Mouse (Mus musculus): Measurements from ENCODE around the gene Gm17334.
"Not testable (repeated sequence)": the region's sequence is repeated elsewhere in the genome, so short reads cannot be mapped to it uniquely, and the experiment has no call there.

The Gm17334 gene

DNA sequence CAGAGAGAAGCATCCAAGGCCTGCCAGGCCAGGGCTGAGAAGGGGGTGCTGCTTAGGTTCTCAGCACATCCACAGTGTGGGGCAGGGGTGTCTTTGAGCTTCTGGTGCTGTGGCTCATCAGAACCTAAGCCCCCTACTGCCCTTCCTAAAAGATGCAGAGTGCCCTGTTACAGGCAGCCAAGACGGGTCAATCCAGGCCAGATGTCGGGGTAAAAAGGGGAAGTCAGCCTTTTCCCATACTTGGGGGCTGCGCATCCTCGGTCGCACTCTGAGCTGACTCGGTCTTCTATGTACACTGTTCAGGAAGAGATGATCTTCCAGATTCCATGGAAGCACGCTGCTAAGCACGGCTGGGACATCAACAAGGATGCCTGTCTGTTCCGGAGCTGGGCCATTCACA, 451 bp downstream of the Gm17334 start:
- in situ Hi-C loops (cut with MboI, MseI) = no loop called here

DNA sequence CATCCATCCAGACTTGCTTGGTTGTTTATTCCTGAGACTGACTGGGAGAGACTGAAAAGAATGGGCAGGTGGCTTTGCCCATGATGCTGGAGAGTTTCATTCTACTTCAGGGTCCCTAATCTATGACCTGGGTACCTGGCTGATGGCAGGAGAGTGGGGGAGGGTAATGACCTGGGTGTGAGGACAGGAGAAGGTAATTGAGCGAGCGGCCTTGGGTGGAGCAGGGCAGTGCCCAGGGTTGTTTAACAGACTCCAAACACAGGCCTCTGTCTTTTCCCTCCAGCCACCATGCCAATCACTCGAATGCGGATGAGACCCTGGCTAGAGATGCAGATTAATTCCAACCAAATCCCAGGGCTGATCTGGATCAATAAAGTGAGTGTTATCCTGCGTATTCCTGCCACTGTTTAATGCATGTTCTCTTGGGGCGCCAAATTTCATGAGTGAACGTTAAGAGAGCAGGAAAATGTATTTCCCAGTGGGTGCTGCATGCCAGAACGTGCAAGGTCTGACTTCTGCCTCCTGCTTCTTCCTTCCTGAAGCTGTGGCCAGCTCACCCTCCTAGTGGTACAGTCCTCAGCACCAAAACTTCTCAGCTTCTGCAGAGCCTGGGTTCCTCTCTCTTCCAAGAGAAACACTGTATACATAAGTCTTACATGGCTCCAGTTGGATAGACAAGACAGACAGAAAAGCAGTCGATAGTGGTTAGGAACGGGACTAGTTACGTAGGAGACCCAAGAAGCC, 1.8 kb downstream of the Gm17334 start:
- in situ Hi-C loops (cut with MboI, MseI) = no loop called here

DNA sequence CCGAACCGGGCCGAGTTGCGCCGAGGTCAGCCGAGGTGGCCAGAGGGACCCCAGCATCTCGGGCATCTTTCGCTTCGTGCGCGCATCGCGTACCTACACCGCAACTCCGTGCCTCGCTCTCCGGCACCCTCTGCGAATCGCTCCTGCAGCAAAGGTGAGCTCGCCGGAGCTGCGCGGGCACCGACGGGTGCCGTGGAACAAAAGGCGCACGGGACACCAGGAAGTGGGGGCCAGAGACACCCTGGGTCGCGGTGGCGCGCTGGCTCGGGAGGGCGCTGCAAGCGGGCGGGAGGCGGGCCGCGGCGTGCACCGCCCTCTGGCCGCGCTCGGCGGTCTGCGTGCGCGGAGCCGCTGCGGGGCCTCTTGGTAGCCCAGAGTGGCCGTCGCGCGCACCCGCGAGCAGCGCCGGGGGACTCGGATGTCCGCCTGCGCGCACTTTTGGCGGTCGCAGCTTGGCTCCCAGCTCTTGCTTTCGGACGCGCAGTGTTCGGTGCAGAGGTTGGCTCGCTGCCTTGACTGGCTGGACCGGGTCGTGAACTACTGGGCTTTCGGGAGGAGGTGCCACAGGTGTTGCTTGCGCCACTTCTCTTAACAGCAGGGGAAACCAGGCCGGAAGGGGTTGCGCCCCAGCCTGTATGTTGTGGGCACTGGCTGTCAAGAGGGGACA, 2.7 kb downstream of the Gm17334 start:
- in situ Hi-C loops (cut with MboI, MseI) = no loop called here

DNA sequence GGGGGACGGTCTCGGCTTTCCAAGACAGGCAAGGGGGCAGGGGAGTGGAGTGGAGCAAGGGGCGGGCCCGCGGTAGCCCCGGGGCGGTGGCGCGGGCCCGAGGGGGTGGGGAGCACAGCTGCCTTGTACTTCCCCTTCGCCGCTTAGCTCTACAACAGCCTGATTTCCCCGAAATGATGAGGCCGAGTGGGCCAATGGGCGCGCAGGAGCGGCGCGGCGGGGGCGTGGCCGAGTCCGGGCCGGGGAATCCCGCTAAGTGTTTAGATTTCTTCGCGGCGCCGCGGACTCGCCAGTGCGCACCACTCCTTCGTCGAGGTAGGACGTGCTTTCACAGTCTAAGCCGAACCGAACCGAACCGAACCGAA, 3.2 kb downstream of the Gm17334 start, which contains the start of gene Irf1:
Irf1 (plus strand) TSS at position 255 of the 365 bp plus-strand sequence.
- in situ Hi-C loops (cut with MboI, MseI) = no loop called here

DNA sequence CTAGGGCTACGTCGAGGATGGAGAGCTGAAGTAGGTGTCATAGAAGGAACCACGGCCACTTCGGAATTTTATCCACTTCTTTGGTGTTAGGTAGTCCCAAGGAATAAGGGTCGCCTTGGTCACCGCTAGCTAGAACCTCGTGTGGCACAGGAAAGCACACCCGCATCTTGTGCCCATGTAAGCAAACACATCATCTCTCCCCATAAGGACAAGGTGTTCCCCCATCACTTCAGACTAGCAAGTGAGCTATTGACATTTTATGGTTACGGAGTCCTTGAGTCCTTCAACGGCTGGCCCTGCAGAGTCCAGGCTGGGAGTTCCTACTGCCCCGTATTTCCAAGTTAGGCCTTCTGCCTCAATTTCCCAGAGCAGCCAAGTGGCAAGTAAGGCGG, 3.8 kb downstream of the Gm17334 start:
- in situ Hi-C loops (cut with MboI, MseI) = no loop called here

DNA sequence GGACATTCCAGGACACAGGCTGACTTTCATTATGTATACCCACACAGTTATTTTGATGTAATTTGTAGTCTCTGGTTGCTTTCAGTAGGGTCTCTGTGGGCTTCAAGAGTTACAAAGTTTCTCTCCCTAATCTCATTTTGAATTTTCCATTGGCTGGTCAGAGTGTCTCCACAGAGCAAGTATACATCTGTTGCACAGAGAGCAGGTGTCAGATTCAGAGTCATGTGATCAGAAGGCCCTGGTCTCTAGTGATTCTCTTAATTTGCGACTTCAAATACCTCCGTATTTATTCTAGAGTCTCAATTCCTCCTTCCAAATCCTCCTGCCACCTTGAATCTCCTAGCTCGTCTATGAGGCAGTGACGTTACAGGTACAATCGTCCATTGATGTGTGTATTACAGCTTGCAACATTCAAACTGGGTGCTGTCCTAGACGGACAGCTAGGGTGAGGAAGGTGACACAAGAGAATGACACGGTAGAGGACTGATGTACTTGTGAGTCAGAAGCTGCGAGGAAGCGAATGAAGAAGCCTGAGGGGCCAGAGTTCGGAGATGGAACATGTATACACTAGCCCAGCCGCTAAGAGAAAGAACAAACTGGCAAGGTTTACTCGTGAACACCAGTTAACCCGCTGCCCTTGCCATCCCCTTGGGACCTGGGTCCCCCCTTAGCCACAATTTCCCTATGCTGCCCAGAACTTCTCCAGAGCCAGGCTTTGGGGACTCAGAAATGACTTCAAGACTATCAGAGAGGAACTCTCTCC, 4.4 kb downstream of the Gm17334 start:
- in situ Hi-C loops (cut with MboI, MseI) = no loop called here

DNA sequence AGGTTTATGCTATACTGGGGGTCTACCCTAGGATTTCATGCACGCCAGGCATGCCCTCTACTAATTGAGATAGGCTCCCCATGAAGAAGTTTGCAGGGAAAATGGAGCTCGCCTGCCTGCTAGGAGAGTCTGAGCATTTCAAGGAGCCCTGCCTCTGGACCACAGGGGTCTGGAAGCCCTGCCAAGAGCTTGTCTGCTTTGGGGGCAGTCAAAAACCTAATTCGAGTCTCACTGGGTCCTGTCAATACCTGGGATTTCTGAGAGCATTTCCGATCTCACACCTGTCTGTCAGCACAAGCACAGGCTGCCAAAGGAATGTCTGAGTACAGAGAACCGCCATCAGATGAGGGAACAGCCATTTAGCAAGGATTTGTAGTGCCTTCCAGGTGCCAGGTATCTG, 8.4 kb downstream of the Gm17334 start:
- in situ Hi-C loops (cut with MboI, MseI) = loop anchor here (5.0 kb wide), 1 partner anchor 88 kb away; no protein-coding TSS in a partner anchor

DNA sequence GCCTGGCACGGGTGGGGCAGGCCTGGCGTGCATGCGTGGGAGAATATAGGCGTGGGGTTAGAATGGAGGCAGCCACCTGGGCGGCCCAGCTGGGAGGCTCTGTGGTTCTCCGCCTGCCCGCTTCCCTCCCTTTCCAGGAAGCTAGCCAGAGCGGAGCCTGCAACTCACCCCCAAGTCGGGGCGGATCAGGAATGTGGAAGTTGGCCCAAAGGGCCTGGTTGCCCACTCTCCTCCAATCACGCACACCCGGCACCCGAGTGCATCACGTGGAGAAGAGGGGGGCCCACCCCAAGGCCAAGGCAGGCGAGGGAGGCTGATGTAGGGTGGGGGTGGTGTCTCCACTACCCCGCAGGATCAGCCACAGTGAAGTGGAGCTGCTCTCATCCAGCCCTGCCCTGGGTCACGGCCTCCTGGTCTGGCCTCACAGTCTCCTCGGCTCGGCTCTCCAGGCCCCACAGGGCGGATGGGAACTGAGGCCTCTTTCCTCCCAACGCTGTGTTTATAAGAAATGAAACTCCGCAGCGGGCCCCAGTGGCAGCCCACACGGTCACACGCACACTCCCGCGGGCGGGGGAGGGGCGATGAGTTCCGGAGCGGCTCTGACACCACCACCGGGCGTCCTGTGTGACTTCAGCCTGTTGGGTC, 9.4 kb downstream of the Gm17334 start:
- in situ Hi-C loops (cut with MboI, MseI) = loop anchor here (5.0 kb wide), 1 partner anchor 89 kb away; no protein-coding TSS in a partner anchor

DNA sequence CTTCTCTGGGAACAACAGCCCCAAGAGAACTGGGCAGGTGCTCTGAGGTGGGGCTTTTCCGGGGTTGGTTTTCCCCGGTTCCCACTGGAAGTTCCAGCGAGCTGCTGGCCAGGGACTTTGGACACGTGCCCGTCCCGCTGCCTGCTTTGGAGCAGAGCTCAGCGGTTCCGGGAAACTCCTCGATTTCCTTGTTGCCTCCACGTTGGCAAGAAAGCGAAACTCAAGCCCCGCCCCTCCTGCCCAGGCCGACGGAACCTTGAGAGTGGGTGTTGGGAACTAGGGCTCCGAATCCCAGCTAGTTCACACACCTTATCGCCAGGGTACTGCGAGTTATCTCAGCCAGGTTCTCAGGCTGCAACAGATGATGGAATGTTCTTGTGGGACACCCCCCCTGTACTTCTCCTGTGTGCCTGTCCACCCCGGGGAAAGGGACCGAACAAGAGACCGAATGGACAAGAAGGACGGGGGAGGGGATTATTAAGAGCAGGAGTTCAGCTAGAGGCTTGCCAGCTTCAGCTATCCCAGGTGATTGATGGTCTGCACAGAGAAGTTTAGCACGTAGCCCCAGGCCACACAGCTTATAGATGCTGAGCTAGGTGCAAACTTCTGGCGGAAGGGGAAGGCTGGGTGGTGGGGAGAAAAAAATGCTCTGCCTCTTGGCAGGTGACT, 10.0 kb downstream of the Gm17334 start:
- in situ Hi-C loops (cut with MboI, MseI) = loop anchor here (5.0 kb wide), 1 partner anchor 89 kb away; no protein-coding TSS in a partner anchor

DNA sequence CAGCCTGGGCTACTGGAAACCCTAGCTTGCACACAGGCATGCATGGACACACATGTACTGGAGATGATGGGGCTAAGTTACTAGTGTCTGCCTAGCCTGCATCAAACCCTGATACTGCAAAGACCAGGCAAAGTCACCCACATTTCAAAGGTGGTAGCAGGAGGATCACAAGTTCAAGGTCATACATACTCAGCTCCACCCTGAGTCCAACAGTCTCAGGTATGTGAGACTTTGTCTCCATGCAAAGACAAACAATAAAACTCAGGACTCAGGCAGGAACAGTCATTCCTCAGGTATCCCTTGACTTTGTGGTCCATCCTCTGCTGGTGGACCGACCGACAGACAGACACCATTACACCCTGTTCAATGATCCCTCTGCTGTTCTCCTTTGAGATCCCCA, 10.6 kb downstream of the Gm17334 start:
- in situ Hi-C loops (cut with MboI, MseI) = loop anchor here (5.0 kb wide), 1 partner anchor 90 kb away; no protein-coding TSS in a partner anchor

DNA sequence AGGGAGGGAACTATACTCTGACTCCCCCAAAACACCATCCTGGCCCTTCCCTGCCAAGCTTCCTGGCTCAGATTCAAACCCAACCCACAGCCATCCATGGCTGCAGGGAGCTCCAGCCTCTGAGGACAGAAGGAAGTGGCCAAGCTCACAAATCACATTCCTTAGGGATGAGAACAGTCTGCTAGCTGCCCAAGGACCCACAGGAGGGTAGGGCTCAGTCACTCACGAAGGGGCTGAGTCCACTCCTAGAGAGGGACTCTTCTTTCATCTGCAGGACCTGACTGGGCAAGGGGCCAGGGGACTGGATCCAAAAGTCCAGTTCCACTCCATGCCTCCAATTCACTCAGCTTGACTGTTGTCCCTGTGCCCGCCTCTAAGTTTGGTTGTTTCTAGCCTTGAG, 11.2 kb downstream of the Gm17334 start:
- in situ Hi-C loops (cut with MboI, MseI) = loop anchor here (5.0 kb wide), 1 partner anchor 90 kb away; no protein-coding TSS in a partner anchor

DNA sequence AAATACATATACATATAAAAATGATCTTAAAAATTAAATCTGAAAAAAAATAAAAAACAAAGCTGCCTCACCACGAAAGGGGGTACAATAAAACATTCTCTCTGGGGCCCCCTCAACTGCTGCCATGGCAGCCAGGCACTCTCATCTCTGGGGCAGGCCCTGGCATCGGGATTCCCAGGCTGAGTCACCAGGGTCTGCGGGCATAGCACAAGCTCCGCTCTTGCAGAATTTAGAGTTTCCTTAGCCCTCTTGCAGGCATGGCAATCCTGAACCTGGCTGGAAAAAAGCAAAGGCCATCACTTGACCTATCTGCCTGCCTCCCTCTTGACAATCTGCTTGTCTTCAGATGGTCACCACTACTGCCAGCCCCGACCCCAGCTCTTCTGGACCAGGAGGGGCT, 11.7 kb downstream of the Gm17334 start:
- in situ Hi-C loops (cut with MboI, MseI) = loop anchor here (5.0 kb wide), 1 partner anchor 91 kb away; no protein-coding TSS in a partner anchor

DNA sequence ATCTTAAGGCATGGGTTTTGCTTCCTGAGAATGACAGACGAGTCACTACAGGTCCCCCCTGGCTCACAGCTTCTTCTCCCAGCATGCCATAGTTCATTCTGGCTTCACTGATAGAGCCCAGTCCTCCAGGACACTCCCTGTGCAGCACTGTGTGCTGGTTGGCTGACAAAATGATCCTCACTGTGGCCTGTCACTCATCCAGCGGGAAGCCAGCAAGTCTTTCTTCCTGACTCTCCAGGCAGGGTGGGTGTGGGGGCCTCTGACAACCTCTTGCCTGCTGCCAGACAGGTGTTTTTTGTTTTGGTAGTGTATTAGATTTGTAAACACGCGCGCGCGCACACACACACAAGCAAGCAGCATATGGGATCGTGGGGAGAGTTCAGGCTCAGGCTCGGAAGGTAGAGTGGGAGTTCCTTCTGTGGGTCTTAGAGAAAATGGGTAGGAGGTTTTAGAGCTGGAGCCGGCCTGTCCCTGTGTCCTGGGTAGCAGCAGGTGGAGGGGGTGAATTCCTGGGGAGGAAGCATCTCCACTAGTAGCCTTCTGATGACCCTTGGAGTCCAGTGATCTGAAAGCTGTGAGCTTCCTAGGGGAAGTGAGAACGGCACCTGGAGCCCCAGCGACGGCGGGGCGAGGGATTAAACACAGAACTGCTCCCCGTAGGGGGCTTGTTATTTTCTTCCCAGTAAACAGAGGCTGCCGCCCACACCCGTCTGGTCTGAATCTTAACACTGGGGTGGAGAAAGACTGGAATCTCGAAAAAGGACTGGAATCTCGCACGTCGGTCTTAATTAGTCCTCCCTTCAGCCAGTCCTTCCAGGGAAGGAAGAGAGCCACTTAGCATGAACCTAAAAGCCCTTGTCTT, 13.2 kb downstream of the Gm17334 start:
- in situ Hi-C loops (cut with MboI, MseI) = loop anchor here (5.0 kb wide), 1 partner anchor 93 kb away; no protein-coding TSS in a partner anchor

DNA sequence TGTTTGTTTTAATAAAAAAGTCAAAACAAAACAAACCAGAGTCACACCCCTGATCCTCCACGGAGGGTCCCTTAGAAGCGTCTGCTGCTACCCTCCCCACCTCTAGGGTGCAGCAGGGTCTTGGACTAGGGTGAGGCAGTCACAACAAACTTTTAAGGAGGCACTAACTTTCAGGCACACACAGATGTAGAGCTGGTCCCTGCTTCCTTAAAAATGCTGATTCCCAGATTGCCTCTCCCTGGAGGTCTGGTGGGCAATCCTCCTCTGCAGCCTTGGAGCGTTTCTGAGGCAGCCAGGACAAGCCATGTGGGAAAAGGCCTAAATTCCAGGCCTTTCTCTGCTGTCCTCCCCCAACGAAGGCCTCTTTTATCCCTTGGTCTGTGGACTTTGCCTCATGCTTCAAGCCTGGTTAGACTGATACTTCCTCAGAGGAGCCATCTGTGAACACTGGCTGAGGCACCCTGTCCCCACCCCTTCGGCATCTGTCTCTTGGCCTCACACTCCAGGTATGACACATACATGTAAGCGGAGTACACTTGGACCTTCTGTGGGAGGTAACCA, 14.1 kb downstream of the Gm17334 start:
- in situ Hi-C loops (cut with MboI, MseI) = no loop called here

DNA sequence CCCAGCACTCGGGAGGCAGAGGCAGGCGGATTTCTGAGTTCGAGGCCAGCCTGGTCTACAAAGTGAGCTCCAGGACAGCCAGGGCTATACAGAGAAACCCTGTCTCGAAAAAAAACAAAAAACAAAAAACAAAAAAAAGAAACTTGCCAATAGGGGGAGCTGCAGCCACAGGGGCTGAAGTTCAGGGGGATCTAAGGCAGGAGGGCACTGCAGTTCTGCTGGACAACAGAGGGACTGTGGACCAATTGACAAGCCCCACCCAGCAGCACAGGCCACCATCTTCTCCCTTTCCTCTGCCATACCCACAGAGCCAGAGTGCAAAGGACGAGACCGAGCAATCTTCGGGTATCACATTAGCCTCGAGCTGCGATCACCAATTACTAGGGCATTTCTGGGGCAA, 15.0 kb downstream of the Gm17334 start:
- in situ Hi-C loops (cut with MboI, MseI) = not testable (repeated sequence)

DNA sequence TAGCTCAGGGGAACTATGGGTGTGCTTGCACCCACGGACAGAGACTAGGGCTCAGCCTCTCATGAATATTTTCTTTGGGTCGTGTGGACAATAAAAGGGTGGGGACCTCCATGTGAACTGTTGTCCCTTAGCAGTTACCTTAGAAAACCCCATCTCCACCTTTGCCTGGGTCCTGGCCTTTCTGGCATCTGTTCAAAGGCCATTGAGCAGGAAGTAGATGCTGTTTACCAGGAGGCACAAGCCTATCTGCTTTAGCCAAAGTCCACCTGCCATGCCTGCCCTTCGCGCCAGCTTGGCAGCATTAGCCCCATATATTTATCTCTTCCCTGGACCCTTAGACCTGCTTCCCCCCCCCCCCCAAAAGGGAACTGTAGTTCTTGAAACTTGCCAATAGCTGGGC, 15.4 kb downstream of the Gm17334 start:
- in situ Hi-C loops (cut with MboI, MseI) = no loop called here

DNA sequence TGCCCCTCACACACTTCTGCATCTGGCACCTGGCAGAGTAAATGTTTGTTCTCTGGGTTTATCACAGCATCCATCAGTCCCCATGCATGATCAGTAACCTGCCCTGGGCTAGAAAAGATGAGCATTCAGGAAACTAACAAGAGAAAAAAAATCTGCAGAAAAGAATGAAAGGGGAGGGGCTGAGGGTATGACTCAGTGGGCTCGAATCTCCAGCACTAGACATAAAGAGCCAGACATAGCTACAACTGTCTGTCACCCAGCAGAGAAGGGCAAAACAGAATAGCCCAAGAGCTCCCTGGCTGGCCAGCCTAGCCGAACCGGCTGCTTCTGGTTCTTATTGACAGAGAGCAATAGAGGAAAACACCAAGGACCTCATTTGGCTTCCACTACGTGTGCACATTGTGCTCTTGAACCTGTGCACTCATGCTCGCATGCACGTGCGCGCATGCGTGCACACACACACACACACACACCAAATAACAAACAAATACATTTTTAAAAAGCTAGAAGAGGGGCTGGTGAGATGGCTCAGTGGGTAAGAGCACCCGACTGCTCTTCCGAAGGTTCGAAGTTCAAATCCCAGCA, 17.9 kb downstream of the Gm17334 start:
- in situ Hi-C loops (cut with MboI, MseI) = no loop called here

DNA sequence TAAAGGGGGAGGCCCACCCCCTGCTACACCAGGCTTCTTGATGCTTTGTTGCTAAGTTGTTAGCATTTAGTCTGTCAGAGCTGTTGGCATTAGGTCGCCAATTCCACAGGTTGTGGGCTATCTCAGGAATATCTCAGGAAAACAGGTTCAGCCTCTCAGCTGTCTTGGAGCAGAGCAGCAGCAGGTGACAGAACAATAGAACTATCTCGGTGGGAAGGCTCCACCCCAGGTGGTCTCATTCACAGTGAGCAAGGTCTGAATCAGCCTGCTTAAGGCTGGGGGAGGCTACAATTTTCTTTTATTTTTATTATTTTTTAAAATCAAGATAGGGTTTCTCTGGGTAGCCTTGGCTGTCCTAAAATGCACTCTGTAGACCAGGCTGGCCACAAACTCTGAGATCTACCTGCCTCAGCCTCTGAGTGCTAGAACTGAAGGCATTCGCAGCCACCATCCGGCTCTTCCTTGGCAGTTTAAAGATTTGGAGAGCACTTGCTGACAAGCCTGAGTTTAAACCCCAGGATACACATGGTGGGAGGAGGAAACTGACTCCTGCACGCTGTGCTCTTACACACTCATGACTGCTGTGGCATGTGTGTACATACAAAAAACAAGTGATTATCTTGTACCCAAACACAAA, 23.2 kb downstream of the Gm17334 start:
- in situ Hi-C loops (cut with MboI, MseI) = no loop called here

DNA sequence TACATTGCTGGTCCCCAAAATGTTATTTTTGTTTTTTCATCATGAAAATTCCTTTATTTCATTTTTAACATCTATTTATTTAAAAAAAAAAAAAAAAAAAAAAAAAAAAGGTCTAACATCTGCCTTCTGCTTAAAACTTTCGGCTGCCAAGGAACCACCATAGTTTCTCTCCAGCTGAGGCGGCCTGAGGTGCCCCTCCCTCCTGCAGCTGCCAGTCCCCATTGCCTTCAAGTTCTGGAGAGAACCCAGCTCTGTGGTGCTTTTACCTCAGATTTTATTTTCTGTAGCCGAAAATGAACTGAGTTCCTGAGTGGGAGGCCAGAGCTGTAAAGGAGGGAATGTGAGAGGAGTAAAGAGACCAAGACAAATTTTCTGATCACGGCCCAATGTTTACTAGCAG, 23.7 kb downstream of the Gm17334 start:
- in situ Hi-C loops (cut with MboI, MseI) = no loop called here
